Mouse (Mus musculus): ENCODE measurements around the gene Ly6g6d. TPM values are rescaled to one million over a fixed set of nuclear protein-coding genes. Genes with fewer than 3 reads are reported as not detected.
A peak's percentile ranks its signal among the peaks of the same experiment; 100 is the strongest.

Ly6g6d gene
- total RNA-seq, 4 experiments from 2014 or later = 1.4 to 2.9 (median 2.2) TPM

- DNase-seq (ENCODE audit: low spot score in 2 of 2) = no peak
Observed at GRCm38 (mm10) chr17:35070556-35071229, 7.2 kb downstream of the Ly6g6d start.

GRCm38 (mm10) chr17:35068213-35068914, 9.5 kb downstream of the Ly6g6d start:
- no peak for DNase-seq (ENCODE audit: low spot score in 2 of 2)

- no peak for DNase-seq (ENCODE audit: low spot score in 2 of 2)
Observed at GRCm38 (mm10) chr17:35066084-35066483, 11.8 kb downstream of the Ly6g6d start, which contains the start of gene Mpig6b. TSS of gene Mpig6b (minus strand) at chr17:35066184.

GRCm38 (mm10) chr17:35064951-35065947, 12.6 kb downstream of the Ly6g6d start, which contains the start of gene Ly6g6c:
TSS of gene Ly6g6c (plus strand) at chr17:35065388.
- DNase-seq (ENCODE audit: low spot score in 2 of 2) = no peak

GRCm38 (mm10) chr17:35064378-35064877, 13.4 kb downstream of the Ly6g6d start:
- DNase-seq (ENCODE audit: low spot score in 2 of 2) = no peak

- DNase-seq (ENCODE audit: low spot score in 2 of 2) = no peak
Observed at GRCm38 (mm10) chr17:35063466-35063865, 14.4 kb downstream of the Ly6g6d start.

GRCm38 (mm10) chr17:35061299-35061698, 16.6 kb downstream of the Ly6g6d start:
- DNase-seq (ENCODE audit: low spot score in 2 of 2) = no peak

- no peak for DNase-seq (ENCODE audit: low spot score in 2 of 2)
Observed at GRCm38 (mm10) chr17:35060737-35061297, 17.0 kb downstream of the Ly6g6d start.

- no peak for DNase-seq (ENCODE audit: low spot score in 2 of 2)
Observed at GRCm38 (mm10) chr17:35060071-35060470, 17.8 kb downstream of the Ly6g6d start.

GRCm38 (mm10) chr17:35058911-35059892, 18.7 kb downstream of the Ly6g6d start, which contains the start of gene Ddah2:
TSS of gene Ddah2 (plus strand) at chr17:35059035.
- DNase-seq (ENCODE audit: low spot score in 2 of 2) = peak; percentile 47 to 61

- DNase-seq (ENCODE audit: low spot score in 2 of 2) = no peak
Observed at GRCm38 (mm10) chr17:35058316-35058715, 19.5 kb downstream of the Ly6g6d start.

- no peak for DNase-seq (ENCODE audit: low spot score in 2 of 2)
Observed at GRCm38 (mm10) chr17:35057090-35057489, 20.8 kb downstream of the Ly6g6d start.

- DNase-seq (ENCODE audit: low spot score in 2 of 2) = no peak
Observed at GRCm38 (mm10) chr17:35055691-35056495, 22.0 kb downstream of the Ly6g6d start.

- DNase-seq (ENCODE audit: low spot score in 2 of 2) = no peak
Observed at GRCm38 (mm10) chr17:35052271-35052798, 25.5 kb downstream of the Ly6g6d start.

GRCm38 (mm10) chr17:35051156-35052086, 26.4 kb downstream of the Ly6g6d start:
- DNase-seq (ENCODE audit: low spot score in 2 of 2) = no peak

- DNase-seq (ENCODE audit: low spot score in 2 of 2) = no peak
Observed at GRCm38 (mm10) chr17:35050126-35050750, 27.6 kb downstream of the Ly6g6d start.

- DNase-seq (ENCODE audit: low spot score in 2 of 2) = no peak
Observed at GRCm38 (mm10) chr17:35049561-35050016, 28.3 kb downstream of the Ly6g6d start, which contains the start of gene Clic1. TSS of gene Clic1 (plus strand) at chr17:35049966.

All from layer of hippocampus, adult 8-10 months (tissue).